Mouse (Mus musculus): ENCODE results near the gene Tbc1d10c.

Gene Tbc1d10c

GRCm38 (mm10) chr19:4191528-4192250, 605 bp upstream of the Tbc1d10c start, which contains the start of gene Ppp1ca:
Gene Ppp1ca (plus strand): TSS chr19:4192065.
- peak; percentile 99 for DNase-seq

DNA sequence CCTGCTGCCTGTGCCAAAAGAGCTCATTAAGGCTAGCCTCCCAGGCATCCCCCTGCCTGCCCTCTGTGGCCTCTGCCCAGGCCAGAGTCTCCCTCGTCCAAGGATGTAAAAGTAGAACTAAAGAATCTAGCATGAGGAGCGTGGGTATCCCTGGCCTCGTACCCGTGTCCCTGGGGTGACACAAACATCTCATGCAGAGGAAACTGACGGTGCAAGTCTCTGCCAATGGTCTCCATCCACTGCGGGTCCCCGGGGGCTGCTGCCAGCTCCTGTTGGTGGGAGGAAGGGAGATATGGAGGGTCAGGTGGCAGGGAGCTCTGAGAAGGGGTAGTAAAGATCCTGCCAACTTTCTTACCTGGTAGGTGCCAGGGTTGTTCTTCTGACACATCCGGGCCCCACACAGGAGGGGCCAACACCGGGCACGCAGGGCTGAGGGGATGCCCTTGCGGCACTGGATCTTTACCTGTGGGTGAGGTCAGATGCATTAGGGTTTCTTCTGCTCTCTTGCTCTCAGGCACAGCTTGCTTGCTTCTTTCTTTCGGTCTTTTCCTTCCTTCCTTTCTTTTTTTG, 1.9 kb downstream of the Tbc1d10c start:
- DNase-seq = peak; percentile 93

DNA sequence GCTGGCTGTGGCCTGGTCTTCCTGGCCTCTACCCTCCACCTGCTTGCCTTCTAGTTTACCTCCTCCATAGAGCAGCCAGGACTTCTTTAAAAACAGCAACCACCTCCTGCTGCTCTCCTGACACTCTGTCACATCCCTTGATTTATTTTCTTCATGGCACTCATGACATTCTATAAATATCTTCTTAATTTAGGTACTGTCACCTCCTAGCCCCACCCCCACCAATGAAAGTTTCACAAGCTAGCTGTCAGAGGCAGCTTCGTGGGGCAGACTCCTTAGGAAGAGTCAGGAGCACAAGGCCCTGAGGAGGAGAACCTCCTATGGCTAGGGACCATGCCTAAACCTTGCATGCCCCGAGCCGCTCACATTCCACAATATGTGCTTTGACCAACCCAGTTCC, 3.8 kb downstream of the Tbc1d10c start:
- no peak for DNase-seq

GRCm38 (mm10) chr19:4184976-4185975, 5.8 kb downstream of the Tbc1d10c start:
- peak; percentile 93 for DNase-seq

DNA sequence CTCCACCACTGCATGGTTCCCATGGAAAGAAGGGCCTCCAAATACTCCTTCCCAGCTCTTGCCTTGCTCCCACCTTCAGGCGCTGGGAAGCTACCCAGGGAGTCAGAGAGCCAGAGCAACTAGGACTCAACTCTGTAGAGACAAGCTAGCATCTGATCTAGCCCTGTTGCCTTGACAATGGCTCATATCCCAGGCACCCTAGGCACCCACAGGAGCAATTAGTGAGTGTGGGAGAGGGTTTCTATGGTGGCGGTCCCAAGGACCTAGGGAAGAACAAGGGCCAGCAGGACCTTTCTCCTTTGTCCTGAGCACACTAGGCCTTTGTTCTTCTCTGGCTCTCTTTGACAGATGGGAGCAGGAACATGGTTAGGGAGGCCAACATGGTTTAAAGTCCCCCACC, 7.4 kb downstream of the Tbc1d10c start:
- DNase-seq = no peak

GRCm38 (mm10) chr19:4181892-4182291, 9.2 kb downstream of the Tbc1d10c start:
- DNase-seq = peak; percentile 96

GRCm38 (mm10) chr19:4180411-4180810, 10.7 kb downstream of the Tbc1d10c start:
- no peak for DNase-seq

GRCm38 (mm10) chr19:4175368-4175947, 15.6 kb downstream of the Tbc1d10c start, which contains the start of gene Carns1:
Gene Carns1 (minus strand): TSS chr19:4175479.
- peak; percentile 96 for DNase-seq

DNA sequence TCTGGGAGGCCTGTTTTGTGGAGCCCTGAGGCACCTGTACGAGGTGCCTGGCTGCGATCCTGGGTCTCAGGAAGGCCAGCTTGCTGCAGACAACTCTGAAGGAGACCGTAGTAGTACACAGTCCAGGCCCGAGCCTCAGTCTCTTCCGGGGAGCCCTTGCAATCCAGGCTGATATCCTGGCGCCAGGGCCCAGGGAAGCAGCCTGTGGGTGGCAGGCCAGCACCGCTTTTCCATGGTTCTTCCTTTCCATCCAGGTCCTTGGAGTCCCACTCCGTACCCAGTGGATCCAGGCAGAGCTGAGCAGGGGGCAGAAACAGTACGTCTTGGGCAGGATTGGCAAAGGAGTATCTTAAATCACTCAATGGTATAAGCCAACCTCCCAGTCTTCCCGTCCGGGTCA, 18.2 kb downstream of the Tbc1d10c start:
- no peak for DNase-seq

DNA sequence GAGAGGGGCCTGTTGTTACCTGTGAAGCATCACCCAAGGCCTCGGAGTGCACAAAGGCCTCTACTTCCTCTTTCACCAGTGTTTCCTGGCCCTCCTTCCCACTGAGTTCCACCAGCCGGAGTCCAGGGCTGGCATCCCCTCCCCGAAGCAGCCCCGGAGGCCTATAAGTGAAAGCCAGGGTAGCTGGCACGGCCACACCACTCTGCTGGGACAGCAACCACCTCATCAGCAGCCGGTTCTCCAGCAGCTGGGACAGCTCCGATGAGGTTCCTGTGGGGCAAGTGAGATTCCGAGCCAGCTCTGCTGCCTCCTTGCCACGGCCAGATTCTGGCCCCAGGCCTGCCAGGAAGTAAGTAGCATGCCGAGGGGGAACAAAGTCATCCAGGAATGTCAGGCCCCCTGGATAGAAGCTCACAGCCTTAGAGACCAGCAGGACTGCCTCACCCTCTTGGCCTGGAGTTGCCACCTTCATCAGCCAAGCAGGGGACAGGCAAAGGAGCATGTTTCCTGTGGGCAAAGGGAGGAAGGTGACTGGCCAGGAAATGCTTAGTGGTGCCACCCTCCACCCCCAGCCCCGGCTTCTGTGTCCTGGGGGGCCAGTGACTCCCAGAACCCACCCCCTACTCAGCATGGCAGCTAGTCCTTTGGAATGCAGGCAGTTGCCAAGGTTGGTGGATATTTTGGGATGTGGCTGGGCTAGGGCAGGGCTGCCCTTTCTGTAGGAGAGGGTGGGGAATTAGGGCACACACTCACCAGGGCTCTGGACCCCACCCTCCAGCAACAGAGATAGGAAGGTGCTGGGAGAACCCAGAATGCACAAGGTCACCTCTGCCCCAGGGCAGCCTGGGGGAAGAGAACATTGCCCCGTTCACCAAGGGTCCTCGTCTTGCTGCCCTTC, 19.4 kb downstream of the Tbc1d10c start:
- DNase-seq = peak; percentile 97

DNA sequence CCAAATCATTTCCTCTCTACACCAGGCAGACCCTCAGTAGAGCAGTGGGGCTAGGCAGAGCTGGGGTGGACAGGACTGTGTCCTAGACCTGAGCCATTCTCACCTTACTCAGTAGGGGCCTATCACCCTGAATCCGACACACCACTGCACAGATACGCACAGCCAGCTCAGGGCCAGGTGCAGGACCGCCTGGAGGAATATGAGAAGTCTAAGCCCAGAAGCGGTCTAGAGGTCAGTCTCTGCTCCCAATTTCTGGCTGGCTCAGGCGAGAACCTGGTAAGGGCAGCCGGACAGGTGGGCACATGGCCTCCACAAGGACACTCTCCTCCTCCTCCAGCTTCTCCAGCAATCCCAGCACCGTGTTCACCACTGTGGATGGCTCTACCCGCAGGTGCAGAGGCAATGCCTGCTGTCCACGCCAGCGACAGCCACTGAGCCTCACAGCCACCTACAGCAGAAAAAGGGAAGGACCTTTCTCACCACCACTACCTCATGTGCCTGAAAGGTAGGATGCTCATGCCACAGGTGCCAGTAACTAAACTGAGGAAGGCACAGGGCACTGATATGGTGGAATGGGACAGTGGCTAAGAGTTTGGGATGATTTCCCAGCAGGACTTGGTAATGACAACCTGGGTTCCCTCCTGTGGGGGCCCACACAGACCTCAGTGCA, 20.2 kb downstream of the Tbc1d10c start:
- peak; percentile 94 for DNase-seq

- peak; percentile 97 for DNase-seq
Measured at GRCm38 (mm10) chr19:4169810-4170209, 21.3 kb downstream of the Tbc1d10c start.

GRCm38 (mm10) chr19:4169378-4169784, 21.7 kb downstream of the Tbc1d10c start:
- DNase-seq = peak; percentile 100

GRCm38 (mm10) chr19:4166678-4167476, 24.2 kb downstream of the Tbc1d10c start:
- DNase-seq = no peak

DNA sequence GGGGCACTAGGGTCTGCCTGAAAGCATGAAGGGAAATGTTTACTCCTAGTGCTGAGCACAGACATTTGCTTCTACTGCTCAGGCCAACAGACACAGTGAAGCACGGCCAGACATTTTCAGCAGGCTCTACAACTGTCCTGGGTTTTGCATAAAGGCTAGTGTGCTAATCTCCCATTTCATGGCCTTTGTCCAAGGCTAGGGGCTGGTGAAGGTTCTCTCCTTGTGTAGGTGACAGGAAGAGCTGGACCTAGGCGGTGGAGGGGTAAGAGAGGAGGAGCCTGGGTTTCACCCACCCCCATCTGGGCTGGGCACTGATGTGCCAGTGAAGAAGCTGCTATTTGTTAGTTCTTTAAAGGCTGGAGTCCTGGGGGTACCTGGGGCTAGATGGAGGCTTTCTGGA, 26.4 kb downstream of the Tbc1d10c start:
- no peak for DNase-seq

GRCm38 (mm10) chr19:4164100-4164499, 27.0 kb downstream of the Tbc1d10c start:
- DNase-seq = peak; percentile 91

- DNase-seq = no peak
Measured at GRCm38 (mm10) chr19:4163543-4163887, 27.6 kb downstream of the Tbc1d10c start.

DNA sequence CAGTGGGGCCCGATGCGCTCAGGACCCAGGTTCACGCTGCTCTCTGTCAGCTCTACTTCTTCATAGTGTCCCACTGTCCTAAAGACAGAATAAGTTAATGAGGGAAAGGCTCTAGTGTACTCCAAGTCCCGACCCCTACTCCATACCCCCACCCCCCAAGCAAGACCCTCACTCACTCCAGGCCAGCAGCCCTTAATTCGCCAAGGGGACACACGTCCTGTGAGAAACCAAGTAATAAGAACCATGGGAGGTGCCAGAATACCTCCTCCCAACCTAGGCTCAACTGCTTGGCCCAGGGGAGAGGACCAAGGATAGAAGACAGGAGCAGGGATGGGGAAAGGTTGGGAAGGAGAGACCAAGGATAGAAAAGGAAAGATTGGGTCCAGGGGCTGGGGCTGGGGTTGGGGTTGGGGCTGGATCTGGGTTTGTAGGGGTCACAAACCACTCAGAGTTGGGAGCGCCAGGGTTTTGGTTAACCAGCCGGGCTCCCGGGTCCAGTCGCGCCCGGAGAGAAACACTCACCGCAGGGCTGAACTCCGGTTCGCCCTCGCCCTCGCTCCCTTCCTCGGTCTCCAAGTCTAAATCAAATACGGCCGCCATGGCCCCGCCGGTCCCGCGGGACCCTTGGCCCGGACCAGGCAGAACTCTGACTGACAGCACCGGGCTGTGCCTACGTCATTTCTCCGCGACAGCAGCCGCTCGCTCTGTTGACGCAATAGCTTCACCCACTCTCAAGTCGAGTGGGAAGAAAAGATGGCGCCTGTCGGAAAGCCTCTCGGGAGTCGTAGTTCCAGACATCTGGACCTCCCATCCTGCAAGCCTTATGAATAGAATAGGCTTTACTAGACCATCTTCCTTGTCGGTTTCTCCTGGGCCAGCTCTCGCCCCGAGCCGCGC, 28.2 kb downstream of the Tbc1d10c start, which contains the start of gene Rps6kb2:
TSS of gene Rps6kb2 (minus strand) at position 709 of the 897 bp plus-strand sequence.
- peak; percentile 100 for DNase-seq

GRCm38 (mm10) chr19:4159049-4159448, 32.0 kb downstream of the Tbc1d10c start:
- peak; percentile 92 for DNase-seq

Data from heart, adult 11 months (tissue).